Mouse (Mus musculus): ENCODE measurements around the gene Olfr307. TPM values are rescaled to one million over a fixed set of nuclear protein-coding genes. Genes with fewer than 3 reads are reported as not detected.
"Not testable (repeated sequence)": the region's sequence is repeated elsewhere in the genome, so short reads cannot be mapped to it uniquely, and the experiment has no call there.

Olfr307 gene
- polyA plus RNA-seq (2015; fragmentation: Nextera tagmentation; extraction: Ambion mirVana) = not detected in 2 replicates

- DNase-seq (ENCODE audit: low spot score) = no peak
Measured at GRCm38 (mm10) chr7:86337486-86337885, at the start of gene Olfr307. Olfr307 (minus strand) TSS chr7:86337586.

- no peak for DNase-seq (ENCODE audit: low spot score)
Measured at GRCm38 (mm10) chr7:86386558-86386957, 49.2 kb upstream of the Olfr307 start, which contains the start of gene Olfr304. Olfr304 (minus strand) TSS chr7:86386658.

DNA sequence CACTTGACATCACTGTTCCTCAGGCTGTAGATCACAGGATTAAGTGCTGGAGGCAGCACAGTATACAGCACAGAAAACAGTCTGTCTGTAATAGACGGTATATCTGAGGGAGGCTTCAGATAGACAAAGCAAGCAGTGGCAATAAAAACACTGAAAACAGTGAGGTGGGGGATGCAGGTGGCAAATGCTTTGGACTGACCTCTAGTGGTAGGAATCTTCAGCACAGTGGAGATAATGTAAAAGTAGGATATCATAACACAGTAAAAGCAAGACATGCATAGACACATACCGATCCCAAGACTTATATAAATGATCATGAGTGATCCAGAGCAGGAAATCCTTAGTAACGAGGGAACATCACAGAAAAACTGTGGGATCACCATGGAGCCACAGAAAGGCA lies 48.4 kb upstream of the Olfr307 start:
- no peak for DNase-seq (ENCODE audit: low spot score)

DNA sequence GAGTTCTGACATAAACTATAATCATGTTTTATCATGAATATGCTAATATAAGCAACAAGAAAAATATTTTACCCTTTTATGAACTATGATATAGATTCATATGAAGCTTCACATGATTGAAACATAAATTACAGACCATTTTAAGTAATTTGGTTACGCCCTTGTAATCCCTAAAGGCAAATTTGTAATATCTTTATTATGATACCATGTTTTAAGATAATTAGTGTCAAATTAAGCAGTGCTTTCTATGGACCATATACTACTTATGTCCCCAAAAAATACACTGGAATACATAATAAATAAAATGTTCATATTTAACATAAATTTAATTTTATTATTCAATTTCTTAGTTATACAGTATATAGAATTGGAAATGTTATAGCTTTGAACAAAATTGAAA lies 29.4 kb upstream of the Olfr307 start, which contains the start of gene Olfr305:
TSS of gene Olfr305 (minus strand) at position 101 of the 400 bp plus-strand sequence.
- no peak for DNase-seq (ENCODE audit: low spot score)

DNA sequence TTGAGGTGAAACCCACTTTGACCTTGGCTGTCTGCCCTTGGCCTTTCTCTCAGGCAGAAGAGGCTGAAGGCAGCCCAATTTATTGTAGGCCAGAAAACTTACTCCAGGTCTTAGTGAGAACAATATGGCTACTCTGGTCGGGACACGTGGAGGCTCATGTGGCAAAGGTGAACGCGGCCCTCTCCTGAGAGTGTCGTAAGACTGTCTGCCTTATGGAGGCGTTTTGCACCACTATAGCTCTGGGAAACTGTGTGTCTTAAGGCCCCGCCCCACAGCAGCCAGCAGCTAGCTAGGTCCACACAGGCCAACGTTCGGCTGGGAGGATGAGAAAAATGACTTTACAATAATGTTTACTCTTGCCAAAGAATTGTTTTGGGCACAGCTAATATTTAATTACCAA lies 8.9 kb upstream of the Olfr307 start:
- not testable (repeated sequence) for DNase-seq (ENCODE audit: low spot score)

GRCm38 (mm10) chr7:86344253-86344652 lies 6.9 kb upstream of the Olfr307 start:
- no peak for DNase-seq (ENCODE audit: low spot score)

GRCm38 (mm10) chr7:86342881-86343565 lies 5.6 kb upstream of the Olfr307 start:
- no peak for DNase-seq (ENCODE audit: low spot score)

GRCm38 (mm10) chr7:86325530-86325929 lies 11.9 kb downstream of the Olfr307 start, which contains the start of gene Olfr308:
Olfr308 (minus strand) TSS chr7:86325630.
- no peak for DNase-seq (ENCODE audit: low spot score)

- no peak for DNase-seq (ENCODE audit: low spot score)
Measured at GRCm38 (mm10) chr7:86321323-86321722, 16.1 kb downstream of the Olfr307 start.

DNA sequence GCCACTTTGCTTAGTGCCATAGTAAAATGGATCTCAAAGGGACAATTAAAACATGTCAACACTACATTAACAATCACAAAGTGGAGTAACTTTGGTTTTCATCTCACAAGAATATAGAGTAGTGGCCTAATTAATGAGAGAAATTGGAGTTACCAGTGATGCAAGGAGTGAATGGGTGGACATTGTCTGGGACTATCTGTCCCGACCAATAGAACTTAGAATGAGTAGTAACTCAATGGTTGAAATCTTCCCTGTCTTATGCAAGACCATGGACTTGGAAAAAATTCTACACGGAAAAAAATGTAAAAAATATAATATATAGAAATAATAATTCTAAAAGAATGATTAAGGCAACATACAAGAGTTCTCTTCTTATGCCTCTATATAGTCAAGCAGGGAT lies 23.8 kb downstream of the Olfr307 start, which contains the start of gene Olfr309:
TSS of gene Olfr309 (minus strand) at position 101 of the 400 bp plus-strand sequence.
- DNase-seq (ENCODE audit: low spot score) = no peak

Small RNA genes lying within 50 kb of the gene (microRNA-seq; reads per million reads assigned to microRNA genes)
- not detected for gene Gm23192 (ENCODE audit: borderline number of aligned reads)

Other genes with a start within 250 kb of the Olfr307 start
- gene Vmn2r75, start 165.8 kb downstream of the Olfr307 start, polyA plus RNA-seq (2015; fragmentation: Nextera tagmentation; extraction: Ambion mirVana) = not detected in 2 replicates
- gene Vmn2r76, start 91.3 kb downstream of the Olfr307 start, polyA plus RNA-seq (2015; fragmentation: Nextera tagmentation; extraction: Ambion mirVana) = not detected in 2 replicates
- gene Olfr310, start 60.4 kb downstream of the Olfr307 start, polyA plus RNA-seq (2015; fragmentation: Nextera tagmentation; extraction: Ambion mirVana) = not detected in 2 replicates
- gene Olfr309, start 23.9 kb downstream of the Olfr307 start, polyA plus RNA-seq (2015; fragmentation: Nextera tagmentation; extraction: Ambion mirVana) = not detected in 2 replicates
- not detected in 2 replicates for gene Olfr308, start 12.0 kb downstream of the Olfr307 start, polyA plus RNA-seq (2015; fragmentation: Nextera tagmentation; extraction: Ambion mirVana)
- gene Olfr305, start 29.3 kb upstream of the Olfr307 start, polyA plus RNA-seq (2015; fragmentation: Nextera tagmentation; extraction: Ambion mirVana) = not detected in 2 replicates
- not detected in 2 replicates for gene Olfr304, start 49.1 kb upstream of the Olfr307 start, polyA plus RNA-seq (2015; fragmentation: Nextera tagmentation; extraction: Ambion mirVana)
- not detected in 2 replicates for gene Olfr303, start 60.2 kb upstream of the Olfr307 start, polyA plus RNA-seq (2015; fragmentation: Nextera tagmentation; extraction: Ambion mirVana)
- gene Olfr301, start 66.3 kb upstream of the Olfr307 start, polyA plus RNA-seq (2015; fragmentation: Nextera tagmentation; extraction: Ambion mirVana) = not detected in 2 replicates
- gene Olfr299, start 122.3 kb upstream of the Olfr307 start, polyA plus RNA-seq (2015; fragmentation: Nextera tagmentation; extraction: Ambion mirVana) = not detected in 2 replicates
- not detected in 2 replicates for gene Olfr298, start 154.9 kb upstream of the Olfr307 start, polyA plus RNA-seq (2015; fragmentation: Nextera tagmentation; extraction: Ambion mirVana)
- not detected in 2 replicates for gene Olfr297, start 182.4 kb upstream of the Olfr307 start, polyA plus RNA-seq (2015; fragmentation: Nextera tagmentation; extraction: Ambion mirVana)
- gene Olfr295, start 246.3 kb upstream of the Olfr307 start, polyA plus RNA-seq (2015; fragmentation: Nextera tagmentation; extraction: Ambion mirVana) = not detected in 2 replicates

Data from thymus, postnatal 0 days (tissue).